Mouse (Mus musculus) forebrain, embryonic 11.5 days (tissue): ENCODE results near the gene Atp6v1f. TPM values are rescaled to one million over a fixed set of nuclear protein-coding genes. Genes with fewer than 3 reads are reported as not detected.

Experiments
- ATAC-seq: fragments of 200-750 bp; cut with Nextera tagmentation; replicated peaks from 2 replicates; pipeline ENCODE4 v1.8.0; 2017; ENCODE audit warnings: moderate TSS enrichment; ENCODE audit not compliant: low FRiP score
- DNase-seq: peaks from one replicate; pipeline ENCODE4 v3.0.0-alpha.2; 2017; ENCODE audit warnings: low spot score
- H3K27ac ChIP-seq: fragments of 300-500 bp; sonication (generic); 2 replicates; pipeline ENCODE4 v1.5.1; 2014; ENCODE audit warnings: low read depth, low read length
- H3K27me3 ChIP-seq: fragments of 300-500 bp; sonication (generic); 2 replicates; pipeline ENCODE4 v1.6.1; 2014; ENCODE audit warnings: mild to moderate bottlenecking, low read length, mixed read lengths; ENCODE audit not compliant: control insufficient read depth, insufficient read depth
- H3K36me3 ChIP-seq: fragments of 300-500 bp; sonication (generic); 2 replicates; pipeline ENCODE4 v1.6.1; 2014; ENCODE audit warnings: mild to moderate bottlenecking, low read length, moderate library complexity, mixed read lengths; ENCODE audit not compliant: control insufficient read depth, insufficient read depth
- H3K4me1 ChIP-seq: fragments of 300-500 bp; sonication (generic); replicated peaks from 2 replicates; pipeline ENCODE4 v1.6.1; 2014; ENCODE audit warnings: low read length, mixed read lengths; ENCODE audit not compliant: control insufficient read depth, insufficient read depth
- H3K4me2 ChIP-seq: fragments of 300-500 bp; sonication (generic); 2 replicates; pipeline ENCODE4 v1.6.1; 2014; ENCODE audit warnings: low read depth, mild to moderate bottlenecking, low read length, moderate library complexity, mixed read lengths; ENCODE audit not compliant: severe bottlenecking
- H3K4me3 ChIP-seq: fragments of 300-500 bp; sonication (generic); 2 replicates; pipeline ENCODE4 v1.5.1; 2014; ENCODE audit warnings: low read depth, low read length
- H3K9ac ChIP-seq: fragments of 300-500 bp; sonication (generic); 2 replicates; pipeline ENCODE4 v1.6.1; 2014; ENCODE audit warnings: low read length
- H3K9me3 ChIP-seq: fragments of 300-500 bp; sonication (generic); 2 replicates; pipeline ENCODE4 v1.6.1; 2016; ENCODE audit warnings: low read length, mixed read lengths; ENCODE audit not compliant: control insufficient read depth
- WGBS: fragments of 180-500 bp; shearing (Covaris S2); extraction: QIAGEN DNeasy Blood & Tissue Kit; methylation state at CpG from one replicate; pipeline ENCODE4 v1.1.7; 2014; 5-methylcytosine and 5-hydroxymethylcytosine counted together
- polyA plus RNA-seq: library from polyadenylated mRNA; unstranded; fragments of >200 nt; fragmentation: Nextera tagmentation; extraction: Ambion mirVana; gene quantifications from 2 replicates; pipeline ENCODE4 v1.2.1, GENCODE M21; 2014

The Atp6v1f gene
- polyA plus RNA-seq, 1 experiment from 2014 or later: 164 TPM

DNA sequence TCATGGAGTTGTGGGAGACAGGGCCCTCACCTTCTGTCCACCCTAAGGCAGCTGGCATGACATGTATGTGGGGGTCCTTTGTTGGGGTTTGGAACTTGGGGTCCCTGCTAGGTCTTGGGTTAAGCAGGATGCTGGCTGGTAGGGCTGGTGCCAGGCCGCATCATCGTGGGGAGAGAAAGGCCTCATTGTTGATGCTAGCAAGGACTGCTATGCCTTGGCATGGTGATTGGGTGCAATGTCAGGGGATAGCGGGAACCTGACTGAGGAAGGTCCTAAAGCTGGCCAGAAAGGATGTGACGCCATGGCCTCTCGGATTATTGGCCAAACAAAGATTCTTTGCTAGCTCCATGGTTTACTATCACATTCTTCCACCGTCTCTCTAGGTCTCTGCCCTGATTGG is 27.7 kb upstream of the Atp6v1f start:
- Histone ChIP-seq H3K9me3 (no peaks in the 10 kb centered on the region), H3K4me1 (peaks cover 18% of the 10 kb centered on the region), H3K4me3 (no peak overlapping the region), H3K27me3 (peaks cover 6% of the 10 kb centered on the region; the same call in 1 of the 2 replicates), H3K4me2 (no peak overlapping the region), H3K27ac (no peak overlapping the region), H3K36me3 (no peaks in the 10 kb centered on the region), H3K9ac (no peak overlapping the region)
- DNase-seq (no peak), ATAC-seq (no peak)
- WGBS: 87% methylated on average over 6 of the region's 6 CpGs

DNA sequence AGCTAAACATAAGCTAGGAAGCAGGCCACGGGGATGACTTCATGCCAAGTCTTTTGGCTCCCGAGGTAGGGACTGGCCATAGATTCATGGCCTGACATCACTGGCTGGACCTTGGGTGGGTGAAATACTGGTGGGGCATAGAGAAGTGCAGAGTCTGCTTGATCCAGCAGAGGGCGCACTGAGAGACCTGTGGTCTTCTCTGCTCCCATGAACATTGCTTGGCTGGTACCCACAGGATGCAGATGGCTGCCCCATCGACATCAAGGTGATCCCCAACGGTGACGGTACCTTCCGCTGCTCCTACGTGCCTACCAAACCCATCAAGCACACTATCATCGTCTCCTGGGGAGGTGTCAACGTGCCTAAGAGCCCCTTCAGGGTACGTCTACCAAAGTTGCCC is 22.7 kb upstream of the Atp6v1f start:
- H3K4me3 ChIP-seq: no peak overlapping the region
- 72% methylated on average over 11 of the region's 11 CpGs for WGBS
- no peak overlapping the region for H3K4me2 ChIP-seq
- H3K36me3 ChIP-seq: no peaks in the 10 kb centered on the region
- ATAC-seq: no peak
- no peaks in the 10 kb centered on the region for H3K27me3 ChIP-seq
- DNase-seq: peak; percentile 59
- no peak overlapping the region for H3K27ac ChIP-seq
- H3K9me3 ChIP-seq: no peaks in the 10 kb centered on the region
- no peaks in the 10 kb centered on the region for H3K4me1 ChIP-seq
- no peak overlapping the region for H3K9ac ChIP-seq

DNA sequence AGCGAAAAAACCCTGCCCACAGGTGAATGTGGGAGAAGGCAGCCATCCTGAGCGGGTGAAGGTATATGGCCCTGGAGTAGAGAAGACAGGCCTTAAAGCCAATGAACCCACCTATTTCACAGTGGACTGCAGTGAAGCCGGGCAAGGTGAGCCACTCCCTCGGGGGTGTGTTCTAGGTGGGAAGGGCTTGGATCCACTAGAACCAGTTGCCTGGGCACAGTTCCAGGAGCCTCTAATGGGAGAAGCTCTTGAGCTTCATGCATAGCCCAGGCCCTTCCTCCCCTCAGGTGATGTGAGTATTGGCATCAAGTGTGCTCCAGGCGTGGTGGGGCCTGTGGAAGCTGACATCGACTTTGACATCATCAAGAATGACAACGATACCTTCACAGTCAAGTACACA is 22.2 kb upstream of the Atp6v1f start:
- 93% methylated on average over 7 of the region's 7 CpGs for WGBS
- H3K27me3 ChIP-seq: no peaks in the 10 kb centered on the region
- DNase-seq (no peak), ATAC-seq (no peak)
- no peak overlapping the region for H3K27ac ChIP-seq
- no peaks in the 10 kb centered on the region for H3K4me1 ChIP-seq
- H3K9me3 ChIP-seq: no peaks in the 10 kb centered on the region
- no peaks in the 10 kb centered on the region for H3K36me3 ChIP-seq
- H3K4me2 ChIP-seq: no peak overlapping the region
- no peak overlapping the region for H3K9ac ChIP-seq
- H3K4me3 ChIP-seq: no peak overlapping the region

DNA sequence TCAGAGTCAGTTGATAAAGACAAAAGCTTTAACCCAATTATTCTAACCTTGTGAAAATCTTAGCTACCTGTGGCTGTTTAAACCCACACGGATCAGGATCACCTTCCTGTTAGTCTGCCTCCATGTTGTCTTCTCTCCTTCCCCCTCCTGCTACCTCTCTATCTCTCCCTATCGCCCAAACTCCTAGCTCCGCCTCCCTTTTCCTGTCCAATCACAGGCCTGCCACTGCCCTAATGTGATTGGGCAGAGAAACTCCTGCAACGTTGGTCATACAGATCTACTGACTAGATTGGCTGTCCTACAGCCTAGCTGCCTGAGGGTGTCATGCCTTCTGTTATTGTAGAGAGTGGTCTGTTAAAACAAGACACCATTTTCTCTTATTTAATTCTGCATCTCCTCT is 17.7 kb upstream of the Atp6v1f start:
- Histone ChIP-seq H3K36me3 (no peaks in the 10 kb centered on the region), H3K9me3 (no peaks in the 10 kb centered on the region), H3K9ac (no peak overlapping the region), H3K4me2 (no peak overlapping the region), H3K27ac (no peak overlapping the region), H3K4me3 (no peak overlapping the region), H3K4me1 (no peaks in the 10 kb centered on the region), H3K27me3 (no peaks in the 10 kb centered on the region)
- no peak for DNase-seq
- WGBS: 40% methylated on average over 4 of the region's 4 CpGs
- no peak for ATAC-seq

DNA sequence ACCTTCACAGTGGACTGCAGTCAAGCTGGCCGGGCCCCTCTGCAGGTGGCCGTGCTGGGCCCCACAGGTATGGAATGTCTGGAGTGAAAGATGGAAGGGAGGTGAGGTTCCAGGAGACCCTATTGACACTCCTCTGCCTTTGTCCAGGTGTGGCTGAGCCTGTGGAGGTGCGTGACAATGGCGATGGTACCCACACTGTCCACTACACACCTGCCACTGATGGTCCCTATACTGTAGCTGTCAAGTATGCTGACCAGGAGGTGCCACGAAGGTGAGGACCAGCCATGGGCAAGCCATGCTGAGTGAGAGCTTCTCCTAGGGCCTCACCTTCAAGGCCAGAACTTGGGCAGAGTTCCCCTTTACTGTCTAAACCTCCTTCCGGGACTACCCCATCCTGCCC is 16.9 kb upstream of the Atp6v1f start:
- WGBS: 93% methylated on average over 6 of the region's 6 CpGs
- Histone ChIP-seq H3K4me1 (no peaks in the 10 kb centered on the region), H3K9ac (no peak overlapping the region), H3K9me3 (no peaks in the 10 kb centered on the region), H3K4me2 (no peak overlapping the region), H3K27me3 (no peaks in the 10 kb centered on the region), H3K36me3 (no peaks in the 10 kb centered on the region), H3K27ac (no peak overlapping the region), H3K4me3 (no peak overlapping the region)
- DNase-seq: no peak
- ATAC-seq: no peak

DNA sequence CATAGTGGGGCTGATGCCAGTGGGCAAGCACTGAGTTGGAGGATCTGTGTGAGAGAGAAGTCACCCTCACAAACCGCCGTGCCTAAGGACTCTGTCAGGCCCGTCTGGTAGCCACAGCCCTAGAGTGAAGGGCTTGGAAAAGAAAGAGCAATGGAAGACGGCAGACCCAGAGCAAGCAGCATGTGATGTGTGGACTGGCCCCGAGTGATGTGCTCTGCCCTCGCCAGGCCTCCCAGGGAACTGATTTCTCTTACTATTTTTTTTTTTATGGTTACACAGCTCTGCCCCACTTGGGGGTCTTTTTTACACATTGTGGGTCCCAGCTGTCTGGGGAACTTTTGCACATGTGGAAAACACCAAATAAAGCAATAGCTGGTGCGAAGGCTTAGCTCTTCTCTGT is 6.0 kb upstream of the Atp6v1f start:
- H3K27me3 ChIP-seq: no peaks in the 10 kb centered on the region
- no peak overlapping the region for H3K9ac ChIP-seq
- no peaks in the 10 kb centered on the region for H3K9me3 ChIP-seq
- DNase-seq: no peak
- no peak overlapping the region for H3K4me3 ChIP-seq
- WGBS: 69% methylated on average over 7 of the region's 7 CpGs
- no peak overlapping the region for H3K4me2 ChIP-seq
- no peak for ATAC-seq
- no peaks in the 10 kb centered on the region for H3K4me1 ChIP-seq
- no peak overlapping the region for H3K27ac ChIP-seq
- no peaks in the 10 kb centered on the region for H3K36me3 ChIP-seq

DNA sequence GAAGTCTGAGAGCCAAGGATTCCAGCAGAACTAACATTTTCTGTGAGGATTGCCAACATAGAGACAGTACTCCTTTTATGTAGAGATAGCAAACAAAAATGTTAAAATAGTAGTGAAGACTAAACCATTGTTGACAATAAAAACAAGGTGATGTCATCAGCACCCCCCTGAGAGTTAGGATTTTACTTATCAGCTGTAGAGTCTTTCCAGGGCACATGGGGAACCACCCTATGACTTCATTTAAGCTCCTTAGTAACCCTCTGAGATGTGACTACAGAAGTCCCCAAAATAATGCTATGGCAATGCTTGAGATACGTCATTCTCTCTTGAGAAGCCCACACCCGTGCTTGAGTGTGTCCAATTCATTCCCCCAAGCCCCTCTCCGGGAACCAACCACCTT is 4.1 kb upstream of the Atp6v1f start:
- Histone ChIP-seq H3K4me3 (no peak overlapping the region), H3K9me3 (no peaks in the 10 kb centered on the region), H3K27ac (no peak overlapping the region), H3K9ac (no peak overlapping the region), H3K36me3 (no peaks in the 10 kb centered on the region), H3K27me3 (no peaks in the 10 kb centered on the region), H3K4me2 (no peak overlapping the region), H3K4me1 (peaks cover 1% of the 10 kb centered on the region; the same call in 1 of the 2 replicates)
- ATAC-seq (no peak), DNase-seq (no peak)
- WGBS: 77% methylated on average over 3 of the region's 3 CpGs

DNA sequence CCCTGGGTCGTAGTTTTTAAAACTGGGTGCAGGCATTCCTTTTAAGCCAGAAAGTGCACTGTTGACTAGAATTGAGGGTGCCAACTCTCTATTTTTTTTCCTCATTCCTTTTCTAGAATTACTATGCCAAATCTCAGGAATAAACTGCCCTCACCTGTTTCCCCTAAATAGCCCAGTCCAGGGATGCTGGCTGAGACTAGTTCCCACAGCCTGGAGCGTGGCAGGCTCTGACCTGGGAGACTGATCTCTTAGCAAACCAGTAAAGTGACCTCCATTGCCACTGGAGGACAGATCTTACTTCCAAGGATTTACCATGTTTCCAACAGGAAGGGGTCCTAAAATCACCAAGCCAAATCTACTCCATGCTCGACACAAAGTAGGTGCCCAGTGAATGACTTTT is 1.3 kb downstream of the Atp6v1f start:
- WGBS: 85% methylated on average over 3 of the region's 3 CpGs
- no peak for ATAC-seq
- DNase-seq: no peak
- no peaks in the 10 kb centered on the region for H3K9me3 ChIP-seq
- H3K27me3 ChIP-seq: no peaks in the 10 kb centered on the region
- no peak overlapping the region for H3K27ac ChIP-seq
- H3K9ac ChIP-seq: no peak overlapping the region; the same call in 1 of the 2 replicates
- H3K4me3 ChIP-seq: no peak overlapping the region
- H3K4me2 ChIP-seq: peak overlapping the region; percentile 82
- no peaks in the 10 kb centered on the region; the same call in 1 of the 2 replicates for H3K36me3 ChIP-seq
- peaks cover 4% of the 10 kb centered on the region; the same call in 1 of the 2 replicates for H3K4me1 ChIP-seq

DNA sequence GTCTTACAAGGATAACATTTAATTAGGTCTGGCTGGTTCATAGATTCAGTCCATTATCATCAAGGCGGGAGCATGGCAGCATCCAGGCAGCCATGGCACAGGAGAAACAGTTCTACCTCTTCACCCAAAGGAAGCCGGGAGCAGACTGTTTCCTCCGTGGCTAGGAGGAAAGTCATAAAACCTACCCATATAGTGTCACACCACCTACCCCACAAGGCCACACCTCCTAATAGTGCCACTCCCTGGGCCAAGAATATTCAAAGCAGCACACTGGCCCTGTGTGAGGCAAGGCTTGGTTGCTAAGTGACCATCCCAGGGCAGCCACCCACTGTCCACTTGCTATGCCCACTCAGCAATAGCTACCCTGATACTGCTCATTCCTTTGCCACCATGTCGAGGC is 3.6 kb downstream of the Atp6v1f start, which contains the start of gene Atp6v1fnb:
TSS of gene Atp6v1fnb (plus strand) at position 301 of the 400 bp plus-strand sequence.
- Histone ChIP-seq H3K36me3 (no peaks in the 10 kb centered on the region; the same call in 1 of the 2 replicates), H3K9ac (no peak within 1 kb of the TSS), H3K4me3 (no peak within 1 kb of the TSS), H3K4me2 (no peak within 1 kb of the TSS), H3K9me3 (no peaks in the 10 kb centered on the region), H3K27me3 (0 out of 2 replicates have a peak, but pooled peaks cover 2% of the 10 kb centered on the region), H3K4me1 (peaks cover 7% of the 10 kb centered on the region; the same call in 1 of the 2 replicates), H3K27ac (no peak within 1 kb of the TSS)
- no peak for DNase-seq
- no peak for ATAC-seq
- 95% methylated on average over 4 of the region's 4 CpGs for WGBS
